ENCODE assay signal across 17 mouse cellular contexts in the genomic region with DNA sequence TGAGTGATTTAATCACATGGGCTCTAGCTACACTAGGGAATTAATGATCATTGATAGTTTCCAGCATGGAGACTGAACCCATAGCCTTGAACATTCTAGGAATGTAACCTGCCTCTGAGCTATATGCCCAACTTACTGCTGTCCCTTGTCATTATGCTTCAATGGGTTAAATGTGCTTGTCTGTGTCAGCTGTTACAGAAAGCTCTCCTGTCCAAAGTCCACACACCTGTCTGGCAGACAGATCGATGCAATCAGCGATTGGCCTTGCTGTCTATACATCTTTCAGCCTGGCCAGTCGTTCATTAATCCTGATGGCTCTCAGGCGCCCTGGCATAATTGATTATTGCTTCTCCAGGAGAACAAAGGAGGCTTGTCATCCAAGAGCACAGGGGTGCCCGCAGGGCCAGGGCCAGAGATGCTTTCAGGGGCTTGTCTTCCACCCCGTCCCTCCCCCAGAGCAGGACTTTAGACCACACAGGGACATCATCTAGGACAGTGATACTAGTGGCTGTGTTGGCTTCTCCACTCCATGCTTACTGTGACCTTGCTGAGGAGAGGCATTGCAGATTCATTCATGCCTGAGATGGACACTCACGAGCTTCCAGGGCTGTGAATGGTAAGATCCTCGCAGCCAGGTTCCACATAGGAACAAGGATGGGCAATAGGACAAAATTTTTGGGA. TPM values are rescaled to one million over a fixed set of nuclear protein-coding genes. Genes with fewer than 3 reads are reported as not detected.
DNase-seq lines count a peak whose midpoint lies in the region; ATAC-seq and TF ChIP-seq lines count a peak whose summit lies in the region.
"Had no signal": no experiment of that assay in that cellular context is flagged by ENCODE, and none has a peak within 500 bp of the region (broad histone marks: within the 10 kb centered on the region; RNA-seq: fewer than 3 reads in every experiment).

No protein-coding gene starts in this region.

- H3K4me3 ChIP-seq in hindbrain, embryonic 10.5 days, result no peak overlapping the region
- H3K4me3 ChIP-seq in hindbrain, postnatal 0 days (ENCODE audit: low read length), result no peak overlapping the region
- H3K4me3 ChIP-seq in intestine, embryonic 16.5 days (ENCODE audit: low read length), result no peak overlapping the region
- no peak overlapping the region for H3K4me3 ChIP-seq in neural tube, embryonic 13.5 days
- H3K4me3 ChIP-seq: embryonic facial prominence, embryonic 12.5 days had no signal

- no peak for TF ChIP-seq POLR2A in brain, embryonic 14.5 days (IDR thresholded peaks at IDR 0.05; ENCODE audit: borderline replicate concordance, extremely low read depth, insufficient read depth, insufficient read length, poor library complexity, severe bottlenecking)

- peaks cover 51% of the 10 kb centered on the region for H3K36me3 ChIP-seq in hindbrain, embryonic 10.5 days
- peaks cover 11% of the 10 kb centered on the region for H3K36me3 ChIP-seq in hindbrain, postnatal 0 days (ENCODE audit: insufficient read depth, low read length)
- H3K36me3 ChIP-seq in intestine, embryonic 16.5 days (ENCODE audit: control insufficient read depth, insufficient read depth, low read length), result peaks cover 12% of the 10 kb centered on the region; the same call in 1 of the 2 replicates
- H3K36me3 ChIP-seq in neural tube, embryonic 13.5 days, result peaks cover 32% of the 10 kb centered on the region

- peak overlapping the region; percentile 62; the same call in 1 of the 2 replicates for H3K27ac ChIP-seq in hindbrain, embryonic 10.5 days
- no peak overlapping the region for H3K27ac ChIP-seq in hindbrain, postnatal 0 days
- no peak overlapping the region for H3K27ac ChIP-seq in intestine, embryonic 16.5 days (ENCODE audit: low read length)
- H3K27ac ChIP-seq in neural tube, embryonic 13.5 days (replicated peaks), result peak overlapping the region; percentile 64
- H3K27ac ChIP-seq: embryonic facial prominence, embryonic 12.5 days; macrophage had no signal

- no peak overlapping the region for H3K9ac ChIP-seq in hindbrain, postnatal 0 days (replicated peaks; ENCODE audit: low read length)
- H3K9ac ChIP-seq in intestine, embryonic 16.5 days (ENCODE audit: low read depth, low read length), result no peak overlapping the region
- peak overlapping the region; percentile 26; the same call in 1 of the 2 replicates for H3K9ac ChIP-seq in neural tube, embryonic 13.5 days
- H3K9ac ChIP-seq: embryonic facial prominence, embryonic 12.5 days had no signal

- WGBS in hindbrain, embryonic 10.5 days, result 61% methylated on average over 8 of the region's 8 CpGs
- WGBS in hindbrain, postnatal 0 days, result 50% methylated on average over 8 of the region's 8 CpGs
- 61% methylated on average over 8 of the region's 8 CpGs for WGBS in intestine, embryonic 16.5 days
- 44% methylated on average over 8 of the region's 8 CpGs for WGBS in neural tube, embryonic 13.5 days

- no peak for DNase-seq in hindbrain, embryonic 10.5 days (ENCODE audit: low spot score)
- no peak for DNase-seq in hindbrain, postnatal 0 days (ENCODE audit: low spot score)
- peak; percentile 8 for DNase-seq in brain, embryonic 14.5 days (ENCODE audit: low read depth)
- no peak for DNase-seq in cerebellum, adult 11-12 months
- DNase-seq in thymus, postnatal 36 days, result no peak
- DNase-seq: adrenal gland, adult 2 months; cerebellum, postnatal 14 days; heart, postnatal 36 days; kidney, adult 2 months; kidney, postnatal 4 days; lung, adult 2 months; right cerebral cortex, postnatal 4 days had no signal

- no peaks in the 10 kb centered on the region for H3K9me3 ChIP-seq in hindbrain, embryonic 10.5 days
- no peaks in the 10 kb centered on the region for H3K9me3 ChIP-seq in hindbrain, postnatal 0 days (ENCODE audit: low read length)
- H3K9me3 ChIP-seq in intestine, embryonic 16.5 days (ENCODE audit: control insufficient read depth, low read length), result no peaks in the 10 kb centered on the region
- no peaks in the 10 kb centered on the region for H3K9me3 ChIP-seq in neural tube, embryonic 13.5 days
- H3K9me3 ChIP-seq: embryonic facial prominence, embryonic 12.5 days had no signal

- H3K4me2 ChIP-seq in hindbrain, postnatal 0 days (ENCODE audit: low read depth, low read length), result no peak overlapping the region
- H3K4me2 ChIP-seq in intestine, embryonic 16.5 days (ENCODE audit: low read depth, low read length), result no peak overlapping the region
- H3K4me2 ChIP-seq in neural tube, embryonic 13.5 days, result no peak overlapping the region
- H3K4me2 ChIP-seq: embryonic facial prominence, embryonic 12.5 days had no signal

- H3K4me1 ChIP-seq in hindbrain, embryonic 10.5 days (replicated peaks), result peaks cover 10% of the 10 kb centered on the region
- no peaks in the 10 kb centered on the region for H3K4me1 ChIP-seq in hindbrain, postnatal 0 days (ENCODE audit: insufficient read depth, low read length)
- no peaks in the 10 kb centered on the region for H3K4me1 ChIP-seq in intestine, embryonic 16.5 days (ENCODE audit: control insufficient read depth, insufficient read depth, low read length)
- peaks cover 12% of the 10 kb centered on the region for H3K4me1 ChIP-seq in neural tube, embryonic 13.5 days (replicated peaks)
- H3K4me1 ChIP-seq: embryonic facial prominence, embryonic 12.5 days had no signal

- no peak for TF ChIP-seq CTCF in hindbrain, postnatal 0 days (IDR thresholded peaks at IDR 0.05; ENCODE audit: low read depth)
- no peak for TF ChIP-seq CTCF in brain, embryonic 14.5 days (IDR thresholded peaks at IDR 0.05; ENCODE audit: borderline replicate concordance, extremely low read depth, insufficient read depth, insufficient read length)

- ATAC-seq in hindbrain, postnatal 0 days, result no peak
- ATAC-seq in intestine, embryonic 16.5 days, result peak; percentile 68
- no peak for ATAC-seq in neural tube, embryonic 13.5 days (ENCODE audit: low read depth)
- no peak for ATAC-seq in cerebellum, adult (ENCODE audit: insufficient number of reproducible peaks, low FRiP score, low TSS enrichment)

- no peaks in the 10 kb centered on the region for H3K27me3 ChIP-seq in hindbrain, embryonic 10.5 days (ENCODE audit: insufficient read depth, poor library complexity, severe bottlenecking)
- H3K27me3 ChIP-seq in hindbrain, postnatal 0 days (ENCODE audit: insufficient read depth, low read length), result no peaks in the 10 kb centered on the region
- H3K27me3 ChIP-seq in intestine, embryonic 16.5 days (replicated peaks; ENCODE audit: control insufficient read depth, insufficient read depth, low read length), result no peaks in the 10 kb centered on the region
- H3K27me3 ChIP-seq in neural tube, embryonic 13.5 days, result no peaks in the 10 kb centered on the region
- H3K27me3 ChIP-seq: embryonic facial prominence, embryonic 12.5 days had no signal

RNA-seq across cellular contexts. Expression of gene Adi1, which starts 11.3 kb away (rescaled TPM):
- polyA plus RNA-seq in hindbrain, embryonic 10.5 days (2016; fragmentation: Nextera tagmentation; extraction: Ambion mirVana), result 45.5 and 49.1 TPM in 2 replicates
- total RNA-seq in hindbrain, postnatal 0 days (2014; rRNA removed), result 8.5 and 11.4 TPM in 2 replicates
- polyA plus RNA-seq in hindbrain, postnatal 0 days (2015; fragmentation: Nextera tagmentation; extraction: Ambion mirVana), result 33.3 and 35.4 TPM in 2 replicates
- 15.4 and 15.7 TPM in 2 replicates for polyA plus RNA-seq in brain, embryonic 14.5 days (2012; rRNA removed)
- polyA plus RNA-seq in intestine, embryonic 16.5 days (2015; fragmentation: Nextera tagmentation; extraction: Ambion mirVana), result 111 and 114 TPM in 2 replicates
- 29.6 and 30.5 TPM in 2 replicates for polyA plus RNA-seq in neural tube, embryonic 13.5 days (2015; fragmentation: Nextera tagmentation; extraction: Ambion mirVana)

RNA-seq across cellular contexts. Expression of gene Rnaseh1, which starts 36.9 kb away (rescaled TPM):
- 33.0 and 34.8 TPM in 2 replicates for polyA plus RNA-seq in hindbrain, embryonic 10.5 days (2016; fragmentation: Nextera tagmentation; extraction: Ambion mirVana)
- total RNA-seq in hindbrain, postnatal 0 days (2014; rRNA removed), result 7.4 and 11.3 TPM in 2 replicates
- 12.7 and 14.8 TPM in 2 replicates for polyA plus RNA-seq in hindbrain, postnatal 0 days (2015; fragmentation: Nextera tagmentation; extraction: Ambion mirVana)
- polyA plus RNA-seq in brain, embryonic 14.5 days (2012; rRNA removed), result 22.1 and 23.6 TPM in 2 replicates
- polyA plus RNA-seq in intestine, embryonic 16.5 days (2015; fragmentation: Nextera tagmentation; extraction: Ambion mirVana), result 24.2 and 28.2 TPM in 2 replicates
- 23.9 and 25.8 TPM in 2 replicates for polyA plus RNA-seq in neural tube, embryonic 13.5 days (2015; fragmentation: Nextera tagmentation; extraction: Ambion mirVana)

RNA-seq across cellular contexts. Expression of gene Rps7, which starts 50.6 kb away (rescaled TPM):
- 571 and 654 TPM in 2 replicates for polyA plus RNA-seq in hindbrain, embryonic 10.5 days (2016; fragmentation: Nextera tagmentation; extraction: Ambion mirVana)
- total RNA-seq in hindbrain, postnatal 0 days (2014; rRNA removed), result 609 and 851 TPM in 2 replicates
- polyA plus RNA-seq in hindbrain, postnatal 0 days (2015; fragmentation: Nextera tagmentation; extraction: Ambion mirVana), result 533 and 549 TPM in 2 replicates
- polyA plus RNA-seq in brain, embryonic 14.5 days (2012; rRNA removed), result 835 and 914 TPM in 2 replicates
- 587 and 597 TPM in 2 replicates for polyA plus RNA-seq in intestine, embryonic 16.5 days (2015; fragmentation: Nextera tagmentation; extraction: Ambion mirVana)
- polyA plus RNA-seq in neural tube, embryonic 13.5 days (2015; fragmentation: Nextera tagmentation; extraction: Ambion mirVana), result 517 and 523 TPM in 2 replicates

Comparison
In these comparisons a context has a peak if more than half of its experiments do, and no peak if none do; other contexts are left out.
1. H3K27ac ChIP-seq: peak in hindbrain, embryonic 10.5 days (single experiment) and neural tube, embryonic 13.5 days (single experiment); none in hindbrain, postnatal 0 days (single experiment) and intestine, embryonic 16.5 days (single experiment).